Mouse (Mus musculus): ENCODE measurements around the gene Oprd1. TPM values are rescaled to one million over a fixed set of nuclear protein-coding genes. Genes with fewer than 3 reads are reported as not detected.

Oprd1 gene
- total and polyA plus RNA-seq, 3 experiments, result 0.01 TPM; not detected in 2

- Histone ChIP-seq H3K27me3 (ENCODE audit: control insufficient read depth in 1 of 2, insufficient read depth in 2 of 2, low read length in 2 of 2) (peaks cover 0 to 2% of the 10 kb centered on the region in 2 experiments; a peak in 2 of 4 replicates), H3K9ac (ENCODE audit: control insufficient read depth, low read depth, low read length, poor library complexity, severe bottlenecking) (no peak overlapping the region), H3K79me2 (ENCODE audit: control insufficient read depth, insufficient read depth, low read length, poor library complexity) (no peaks in the 10 kb centered on the region), H3K27ac (ENCODE audit: control insufficient read depth, low read depth, low read length) (no peak overlapping the region), H3K4me3 (ENCODE audit: control insufficient read depth in 1 of 2, insufficient read depth in 1 of 2, low read depth in 2 of 2, low read length in 2 of 2) (no peak overlapping the region), H3K9me3 (replicated peaks; ENCODE audit: insufficient read depth, low read length) (no peaks in the 10 kb centered on the region), H3K36me3 (ENCODE audit: control insufficient read depth in 1 of 2, insufficient read depth in 2 of 2, low read length in 2 of 2) (no peaks in the 10 kb centered on the region), H3K4me1 (ENCODE audit: control insufficient read depth in 1 of 2, insufficient read depth in 2 of 2, low read length in 2 of 2) (peaks cover 0 to 6% of the 10 kb centered on the region in 2 experiments; a peak in 2 of 4 replicates)
- no peak for TF ChIP-seq SMC3 (IDR thresholded peaks at IDR 0.05; ENCODE audit: low read depth, low read length)
- TF ChIP-seq ZKSCAN1 (IDR thresholded peaks at IDR 0.05; ENCODE audit: low read depth, low read length), result no peak
- no peak for TF ChIP-seq EP300 (IDR thresholded peaks at IDR 0.05; ENCODE audit: low read depth in 1 of 2, low read length in 2 of 2)
- TF ChIP-seq ETS1 (IDR thresholded peaks at IDR 0.05; ENCODE audit: low read depth, low read length), result no peak
- no peak for TF ChIP-seq TCF12 (IDR thresholded peaks at IDR 0.05; ENCODE audit: low read depth, low read length)
- no peak for TF ChIP-seq NRF1 (IDR thresholded peaks at IDR 0.05; ENCODE audit: insufficient read depth, low read depth, low read length, poor library complexity, severe bottlenecking)
- no peak for TF ChIP-seq MAZ (IDR thresholded peaks at IDR 0.05; ENCODE audit: low read depth, low read length)
- no peak for TF ChIP-seq HCFC1 (IDR thresholded peaks at IDR 0.05; ENCODE audit: low read depth, low read length)
- DNase-seq (ENCODE audit: low read depth, low spot score), result no peak
Measured at GRCm38 (mm10) chr4:132169761-132170160, 25.5 kb upstream of the Oprd1 start.

DNA sequence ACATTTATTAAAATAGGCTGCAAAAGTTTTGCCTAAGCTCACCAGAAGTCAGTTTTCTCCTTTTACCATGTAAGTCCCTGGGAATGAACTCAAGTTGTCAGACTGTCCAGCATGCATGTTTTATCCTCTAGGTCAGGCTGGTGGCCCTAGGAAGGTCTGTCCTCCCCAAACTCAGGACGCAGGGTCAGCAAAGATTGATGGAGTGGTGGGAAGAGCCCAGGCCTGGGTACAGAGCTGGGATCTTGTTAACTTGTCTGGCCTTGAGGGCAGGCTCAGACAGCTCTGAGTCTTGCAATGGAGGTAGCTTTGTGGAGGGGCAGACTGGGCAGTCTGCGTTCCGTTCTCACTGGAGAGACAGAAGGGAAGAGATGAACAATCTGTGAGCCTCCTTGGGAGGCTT, 25.0 kb upstream of the Oprd1 start:
- Histone ChIP-seq H3K4me3 (ENCODE audit: control insufficient read depth in 1 of 2, insufficient read depth in 1 of 2, low read depth in 2 of 2, low read length in 2 of 2) (no peak overlapping the region), H3K27ac (ENCODE audit: control insufficient read depth, low read depth, low read length) (no peak overlapping the region), H3K27me3 (ENCODE audit: control insufficient read depth in 1 of 2, insufficient read depth in 2 of 2, low read length in 2 of 2) (peaks cover 0 to 2% of the 10 kb centered on the region in 2 experiments; a peak in 2 of 4 replicates), H3K79me2 (ENCODE audit: control insufficient read depth, insufficient read depth, low read length, poor library complexity) (no peaks in the 10 kb centered on the region), H3K9me3 (replicated peaks; ENCODE audit: insufficient read depth, low read length) (no peaks in the 10 kb centered on the region), H3K4me1 (ENCODE audit: control insufficient read depth in 1 of 2, insufficient read depth in 2 of 2, low read length in 2 of 2) (peaks cover 0 to 6% of the 10 kb centered on the region in 2 experiments; a peak in 2 of 4 replicates), H3K9ac (ENCODE audit: control insufficient read depth, low read depth, low read length, poor library complexity, severe bottlenecking) (no peak overlapping the region), H3K36me3 (ENCODE audit: control insufficient read depth in 1 of 2, insufficient read depth in 2 of 2, low read length in 2 of 2) (no peaks in the 10 kb centered on the region)
- DNase-seq (ENCODE audit: low read depth, low spot score), result no peak
- TF ChIP-seq SIN3A (IDR thresholded peaks at IDR 0.05; ENCODE audit: low read length) (no peak), MYB (IDR thresholded peaks at IDR 0.05; ENCODE audit: low read depth, low read length) (no peak), ZKSCAN1 (IDR thresholded peaks at IDR 0.05; ENCODE audit: low read depth, low read length) (no peak), EP300 (IDR thresholded peaks at IDR 0.05; ENCODE audit: low read depth in 1 of 2, low read length in 2 of 2) (no peak), MAZ (IDR thresholded peaks at IDR 0.05; ENCODE audit: low read depth, low read length) (no peak), GABPA (IDR thresholded peaks at IDR 0.05; ENCODE audit: low read depth, low read length) (no peak), BHLHE40 (IDR thresholded peaks at IDR 0.05; ENCODE audit: borderline replicate concordance, low read depth, low read length) (no peak), JUND (IDR thresholded peaks at IDR 0.05; ENCODE audit: low read depth, low read length) (no peak), TCF12 (IDR thresholded peaks at IDR 0.05; ENCODE audit: low read depth, low read length) (no peak), MXI1 (IDR thresholded peaks at IDR 0.05; ENCODE audit: low read depth, low read length) (no peak), CHD1 (IDR thresholded peaks at IDR 0.05; ENCODE audit: low read depth, low read length) (no peak), KAT2A (conservative IDR thresholded peaks at IDR 0.05; ENCODE audit: low read depth, low read length) (no peak), USF2 (IDR thresholded peaks at IDR 0.05; ENCODE audit: borderline replicate concordance in 1 of 2, insufficient read depth in 1 of 2, low read depth in 1 of 2, low read length in 2 of 2) (no peak)
